Mouse (Mus musculus) E14TG2a.4 (cell line): ENCODE data around the gene Rtn4r.

Experiments used
- CTCF ChIP-seq: conservative IDR thresholded peaks from 2 replicates; pipeline ENCODE4 v1.5.1; 2014; ENCODE audit warnings: low read length
- NANOG ChIP-seq: IDR thresholded peaks from 2 replicates; pipeline ENCODE4 v1.6.1; 2014; ENCODE audit warnings: borderline replicate concordance, low read length, mixed read lengths
- POU5F1 ChIP-seq: IDR thresholded peaks from 2 replicates; pipeline ENCODE4 v1.6.1; 2014; ENCODE audit warnings: low read length, borderline replicate concordance

GRCm38 (mm10) chr16:18124626-18125025 lies 2.8 kb upstream of the Rtn4r start:
- TF ChIP-seq CTCF (no peak), NANOG (no peak), POU5F1 (no peak)
